Mouse (Mus musculus): ENCODE results near the gene Surf1.

GRCm38 (mm10) chr2:26903311-26903710 is 13.0 kb downstream of the Surf1 start:
- TF ChIP-seq CTCF (conservative IDR thresholded peaks at IDR 0.05; ENCODE audit: insufficient read depth, insufficient read length, low read depth, low read length) (no peak), POLR2A (IDR thresholded peaks at IDR 0.05; ENCODE audit: low read depth, low read length) (no peak)
